ENCODE assay signal across 9 mouse cellular contexts in genomic region chr19:37695762-37696602, GRCm38 (mm10). TPM values are rescaled to one million over a fixed set of nuclear protein-coding genes. Genes with fewer than 3 reads are reported as not detected.
DNase-seq lines count a peak whose midpoint lies in the region; ATAC-seq lines count a peak whose summit lies in the region.
"Had no signal": no experiment of that assay in that cellular context is flagged by ENCODE, and none has a peak within 500 bp of the region (broad histone marks: within the 10 kb centered on the region; RNA-seq: fewer than 3 reads in every experiment).

No protein-coding gene starts in this region.

- H3K36me3 ChIP-seq in lung, embryonic 15.5 days = no peaks in the 10 kb centered on the region
- no peaks in the 10 kb centered on the region for H3K36me3 ChIP-seq in embryonic facial prominence, embryonic 15.5 days
- no peaks in the 10 kb centered on the region for H3K36me3 ChIP-seq in stomach, embryonic 15.5 days

- no peak for DNase-seq in lung, postnatal 14 days
- peak; percentile 36 for DNase-seq in liver
- DNase-seq in gastrocnemius, postnatal 25 days = no peak
- no peak for DNase-seq in thymus, postnatal 10 days (ENCODE audit: low spot score in 2 of 2)
- DNase-seq: thymus, postnatal 25 days had no signal

- H3K4me2 ChIP-seq in lung, embryonic 15.5 days = peak overlapping the region; percentile 58
- H3K4me2 ChIP-seq in embryonic facial prominence, embryonic 15.5 days (replicated peaks) = peak overlapping the region; percentile 59
- peak overlapping the region; percentile 63 for H3K4me2 ChIP-seq in stomach, embryonic 15.5 days

- H3K27me3 ChIP-seq in lung, embryonic 15.5 days = peaks cover 100% of the 10 kb centered on the region
- H3K27me3 ChIP-seq in embryonic facial prominence, embryonic 15.5 days = peaks cover 100% of the 10 kb centered on the region
- peaks cover 99% of the 10 kb centered on the region for H3K27me3 ChIP-seq in stomach, embryonic 15.5 days (replicated peaks)

- 3% methylated on average over 42 of the region's 42 CpGs for WGBS in lung, embryonic 15.5 days
- WGBS in embryonic facial prominence, embryonic 15.5 days = 3% methylated on average over 42 of the region's 42 CpGs
- 3% methylated on average over 42 of the region's 42 CpGs for WGBS in stomach, embryonic 15.5 days

- no peak for ATAC-seq in lung, embryonic 15.5 days (ENCODE audit: borderline replicate concordance, extremely low read depth, low FRiP score, low TSS enrichment)
- ATAC-seq in embryonic facial prominence, embryonic 15.5 days (ENCODE audit: insufficient number of reproducible peaks, low FRiP score, low TSS enrichment, low read depth) = no peak
- ATAC-seq in stomach, embryonic 15.5 days (ENCODE audit: insufficient read depth, low FRiP score, low read depth) = no peak

- no peak overlapping the region for H3K27ac ChIP-seq in lung, embryonic 15.5 days
- no peak overlapping the region for H3K27ac ChIP-seq in embryonic facial prominence, embryonic 15.5 days (replicated peaks)
- no peak overlapping the region for H3K27ac ChIP-seq in stomach, embryonic 15.5 days

- H3K9me3 ChIP-seq in lung, embryonic 15.5 days = no peaks in the 10 kb centered on the region
- no peaks in the 10 kb centered on the region for H3K9me3 ChIP-seq in embryonic facial prominence, embryonic 15.5 days (replicated peaks)
- H3K9me3 ChIP-seq in stomach, embryonic 15.5 days = no peaks in the 10 kb centered on the region

- peaks cover 41% of the 10 kb centered on the region for H3K4me1 ChIP-seq in lung, embryonic 15.5 days
- H3K4me1 ChIP-seq in embryonic facial prominence, embryonic 15.5 days = peaks cover 43% of the 10 kb centered on the region
- peaks cover 22% of the 10 kb centered on the region for H3K4me1 ChIP-seq in stomach, embryonic 15.5 days

- H3K4me3 ChIP-seq in lung, embryonic 15.5 days = peak overlapping the region; percentile 12
- H3K4me3 ChIP-seq in embryonic facial prominence, embryonic 15.5 days (replicated peaks) = peak overlapping the region; percentile 24
- no peak overlapping the region; the same call in 1 of the 2 replicates for H3K4me3 ChIP-seq in stomach, embryonic 15.5 days (replicated peaks)

- no peak overlapping the region for H3K9ac ChIP-seq in lung, embryonic 15.5 days
- H3K9ac ChIP-seq in embryonic facial prominence, embryonic 15.5 days = no peak overlapping the region
- H3K9ac ChIP-seq in stomach, embryonic 15.5 days = no peak overlapping the region

RNA-seq across cellular contexts. Expression of gene Cyp26a1, which starts 1.6 kb away (rescaled TPM):
- 0.25 and 0.50 TPM in 2 replicates for polyA plus RNA-seq in lung, embryonic 15.5 days (2015; fragmentation: Nextera tagmentation; extraction: Ambion mirVana)
- 3.6 and 4.6 TPM in 2 replicates for polyA plus RNA-seq in embryonic facial prominence, embryonic 15.5 days (2015; fragmentation: Nextera tagmentation; extraction: Ambion mirVana)
- polyA plus RNA-seq in stomach, embryonic 15.5 days (2015; fragmentation: Nextera tagmentation; extraction: Ambion mirVana) = 4.5 and 8.5 TPM in 2 replicates
- total RNA-seq in gastrocnemius, postnatal 25 days (2021) = under 1 TPM in 1 of 2 experiments, not detected in 1; 0.38 TPM
- total RNA-seq: neutrophil, adult 5-6 weeks had no signal

RNA-seq across cellular contexts. Expression of gene Cyp26c1, which starts 10.6 kb away (rescaled TPM):
- not detected in 2 replicates for polyA plus RNA-seq in lung, embryonic 15.5 days (2015; fragmentation: Nextera tagmentation; extraction: Ambion mirVana)
- polyA plus RNA-seq in embryonic facial prominence, embryonic 15.5 days (2015; fragmentation: Nextera tagmentation; extraction: Ambion mirVana) = 1.2 and 2.0 TPM in 2 replicates
- 0.08 and 0.12 TPM in 2 replicates for polyA plus RNA-seq in stomach, embryonic 15.5 days (2015; fragmentation: Nextera tagmentation; extraction: Ambion mirVana)
- total RNA-seq in gastrocnemius, postnatal 25 days (2021) = under 1 TPM in 1 of 2 experiments, not detected in 1; 0.16 TPM
- total RNA-seq: neutrophil, adult 5-6 weeks had no signal
